Mouse (Mus musculus) hindbrain, embryonic 10.5 days (tissue): ENCODE results near the gene Tmem200a. TPM values are rescaled to one million over a fixed set of nuclear protein-coding genes. Genes with fewer than 3 reads are reported as not detected.

ENCODE experiments used
- DNase-seq: peaks from one replicate; pipeline ENCODE4 v3.0.0-alpha.2; 2017; ENCODE audit warnings: low spot score
- H3K27ac ChIP-seq: fragments of 300-500 bp; sonication (generic); 2 replicates; pipeline ENCODE4 v1.5.1; 2016; ENCODE audit warnings: mild to moderate bottlenecking, moderate library complexity
- H3K27me3 ChIP-seq: fragments of 300-500 bp; sonication (generic); 2 replicates; pipeline ENCODE4 v1.6.1; 2016; ENCODE audit warnings: mild to moderate bottlenecking; ENCODE audit not compliant: poor library complexity, insufficient read depth, severe bottlenecking
- H3K36me3 ChIP-seq: fragments of 300-500 bp; sonication (generic); 2 replicates; pipeline ENCODE4 v1.6.1; 2016; ENCODE audit warnings: mild to moderate bottlenecking, moderate library complexity
- H3K4me1 ChIP-seq: fragments of 300-500 bp; sonication (generic); replicated peaks from 2 replicates; pipeline ENCODE4 v1.6.1; 2016; ENCODE audit warnings: mild to moderate bottlenecking
- H3K4me3 ChIP-seq: fragments of 300-500 bp; sonication (generic); 2 replicates; pipeline ENCODE4 v1.5.1; 2016; ENCODE audit warnings: mild to moderate bottlenecking, moderate library complexity
- H3K9me3 ChIP-seq: fragments of 300-500 bp; sonication (generic); 2 replicates; pipeline ENCODE4 v1.6.1; 2016; ENCODE audit warnings: mild to moderate bottlenecking, moderate library complexity
- WGBS: fragments of 180-500 bp; shearing (Covaris S2); methylation state at CpG from one replicate; pipeline ENCODE4 v1.1.7; 2016; 5-methylcytosine and 5-hydroxymethylcytosine counted together
- polyA plus RNA-seq: library from polyadenylated mRNA; unstranded; fragments of >200 nt; fragmentation: Nextera tagmentation; extraction: Ambion mirVana; gene quantifications from 2 replicates; pipeline ENCODE4 v1.2.1, GENCODE M21; 2016

Gene Tmem200a
- polyA plus RNA-seq, 1 experiment from 2014 or later: 10.4 TPM

- Histone ChIP-seq H3K9me3 (no peaks in the 10 kb centered on the region), H3K36me3 (no peaks in the 10 kb centered on the region), H3K27ac (no peak overlapping the region), H3K4me1 (peaks cover 5% of the 10 kb centered on the region), H3K4me3 (no peak overlapping the region), H3K27me3 (no peaks in the 10 kb centered on the region)
- DNase-seq: no peak
- WGBS: 74% methylated on average over 3 of the region's 3 CpGs
Observed at GRCm38 (mm10) chr10:25954641-25955228, 124.1 kb downstream of the Tmem200a start.

- Histone ChIP-seq H3K27me3 (no peaks in the 10 kb centered on the region), H3K27ac (no peak overlapping the region), H3K9me3 (no peaks in the 10 kb centered on the region), H3K4me1 (peaks cover 5% of the 10 kb centered on the region), H3K4me3 (no peak overlapping the region), H3K36me3 (no peaks in the 10 kb centered on the region)
- DNase-seq: no peak
- WGBS: 86% methylated on average over 7 of the region's 7 CpGs
Observed at GRCm38 (mm10) chr10:25952838-25953237, 126.0 kb downstream of the Tmem200a start.

- no peaks in the 10 kb centered on the region for H3K9me3 ChIP-seq
- peaks cover 5% of the 10 kb centered on the region for H3K4me1 ChIP-seq
- no peaks in the 10 kb centered on the region for H3K36me3 ChIP-seq
- no peak for DNase-seq
- 85% methylated on average over 6 of the region's 6 CpGs for WGBS
- no peaks in the 10 kb centered on the region for H3K27me3 ChIP-seq
- no peak overlapping the region for H3K27ac ChIP-seq
- H3K4me3 ChIP-seq: no peak overlapping the region
Observed at GRCm38 (mm10) chr10:25952150-25952549, 126.7 kb downstream of the Tmem200a start.

- Histone ChIP-seq H3K27me3 (no peaks in the 10 kb centered on the region), H3K36me3 (no peaks in the 10 kb centered on the region), H3K4me3 (no peak overlapping the region), H3K27ac (no peak overlapping the region), H3K9me3 (no peaks in the 10 kb centered on the region), H3K4me1 (no peaks in the 10 kb centered on the region)
- DNase-seq: no peak
- WGBS: 78% methylated on average over 2 of the region's 2 CpGs
Observed at GRCm38 (mm10) chr10:25945866-25946265, 133.0 kb downstream of the Tmem200a start.

GRCm38 (mm10) chr10:25944641-25945040, 134.2 kb downstream of the Tmem200a start:
- Histone ChIP-seq H3K36me3 (no peaks in the 10 kb centered on the region), H3K4me1 (no peaks in the 10 kb centered on the region), H3K27me3 (no peaks in the 10 kb centered on the region), H3K4me3 (no peak overlapping the region), H3K27ac (no peak overlapping the region), H3K9me3 (no peaks in the 10 kb centered on the region)
- DNase-seq: no peak
- 40% methylated on average over 2 of the region's 2 CpGs for WGBS

GRCm38 (mm10) chr10:25931796-25932195, 147.1 kb downstream of the Tmem200a start:
- Histone ChIP-seq H3K36me3 (no peaks in the 10 kb centered on the region), H3K9me3 (no peaks in the 10 kb centered on the region), H3K4me1 (peaks cover 30% of the 10 kb centered on the region), H3K4me3 (no peak overlapping the region), H3K27ac (no peak overlapping the region), H3K27me3 (no peaks in the 10 kb centered on the region)
- DNase-seq: no peak
- WGBS: 91% methylated on average over 8 of the region's 8 CpGs

GRCm38 (mm10) chr10:25929401-25930150, 149.3 kb downstream of the Tmem200a start:
- no peaks in the 10 kb centered on the region for H3K9me3 ChIP-seq
- no peak overlapping the region for H3K4me3 ChIP-seq
- WGBS: 38% methylated on average over 12 of the region's 12 CpGs
- no peaks in the 10 kb centered on the region for H3K27me3 ChIP-seq
- H3K27ac ChIP-seq: peak overlapping the region; percentile 40
- no peak for DNase-seq
- H3K36me3 ChIP-seq: no peaks in the 10 kb centered on the region
- peaks cover 32% of the 10 kb centered on the region for H3K4me1 ChIP-seq

- Histone ChIP-seq H3K9me3 (no peaks in the 10 kb centered on the region), H3K4me1 (peaks cover 32% of the 10 kb centered on the region), H3K27ac (peak overlapping the region; percentile 40), H3K4me3 (no peak overlapping the region), H3K36me3 (no peaks in the 10 kb centered on the region), H3K27me3 (no peaks in the 10 kb centered on the region)
- 29% methylated on average over 8 of the region's 8 CpGs for WGBS
- DNase-seq: no peak
Observed at GRCm38 (mm10) chr10:25928861-25929368, 149.9 kb downstream of the Tmem200a start.

GRCm38 (mm10) chr10:25928448-25928786, 150.4 kb downstream of the Tmem200a start:
- 0 out of 2 replicates have a peak overlapping the region, but pooled peaks have one; percentile 40 for H3K27ac ChIP-seq
- H3K36me3 ChIP-seq: no peaks in the 10 kb centered on the region
- DNase-seq: no peak
- H3K4me3 ChIP-seq: no peak overlapping the region
- peaks cover 32% of the 10 kb centered on the region for H3K4me1 ChIP-seq
- 38% methylated on average over 3 of the region's 3 CpGs for WGBS
- no peaks in the 10 kb centered on the region for H3K27me3 ChIP-seq
- no peaks in the 10 kb centered on the region for H3K9me3 ChIP-seq

GRCm38 (mm10) chr10:25927553-25928447, 151.1 kb downstream of the Tmem200a start:
- no peak overlapping the region; the same call in 1 of the 2 replicates for H3K27ac ChIP-seq
- 48% methylated on average over 11 of the region's 11 CpGs for WGBS
- H3K27me3 ChIP-seq: no peaks in the 10 kb centered on the region
- no peaks in the 10 kb centered on the region for H3K9me3 ChIP-seq
- no peaks in the 10 kb centered on the region for H3K36me3 ChIP-seq
- peaks cover 32% of the 10 kb centered on the region for H3K4me1 ChIP-seq
- DNase-seq: no peak
- H3K4me3 ChIP-seq: no peak overlapping the region

GRCm38 (mm10) chr10:25920640-25921278, 158.1 kb downstream of the Tmem200a start:
- no peak overlapping the region for H3K27ac ChIP-seq
- no peaks in the 10 kb centered on the region for H3K9me3 ChIP-seq
- WGBS: 71% methylated on average over 4 of the region's 4 CpGs
- no peak for DNase-seq
- H3K4me1 ChIP-seq: 0 out of 2 replicates have a peak, but pooled peaks cover 2% of the 10 kb centered on the region
- H3K27me3 ChIP-seq: no peaks in the 10 kb centered on the region
- H3K4me3 ChIP-seq: no peak overlapping the region
- no peaks in the 10 kb centered on the region for H3K36me3 ChIP-seq

GRCm38 (mm10) chr10:25918103-25918502, 160.7 kb downstream of the Tmem200a start:
- DNase-seq: no peak
- H3K9me3 ChIP-seq: no peaks in the 10 kb centered on the region
- no peaks in the 10 kb centered on the region for H3K36me3 ChIP-seq
- WGBS: 92% methylated on average over 2 of the region's 2 CpGs
- H3K4me3 ChIP-seq: no peak overlapping the region
- H3K27me3 ChIP-seq: no peaks in the 10 kb centered on the region
- H3K27ac ChIP-seq: no peak overlapping the region
- 0 out of 2 replicates have a peak, but pooled peaks cover 2% of the 10 kb centered on the region for H3K4me1 ChIP-seq
